Mouse (Mus musculus): ENCODE data around the gene Ankrd52. TPM values are rescaled to one million over a fixed set of nuclear protein-coding genes. Genes with fewer than 3 reads are reported as not detected.
A peak's percentile ranks its signal among the peaks of the same experiment; 100 is the strongest.

Ankrd52 gene
- polyA plus RNA-seq, 1 experiment from 2014 or later, result 6.2 TPM

DNA sequence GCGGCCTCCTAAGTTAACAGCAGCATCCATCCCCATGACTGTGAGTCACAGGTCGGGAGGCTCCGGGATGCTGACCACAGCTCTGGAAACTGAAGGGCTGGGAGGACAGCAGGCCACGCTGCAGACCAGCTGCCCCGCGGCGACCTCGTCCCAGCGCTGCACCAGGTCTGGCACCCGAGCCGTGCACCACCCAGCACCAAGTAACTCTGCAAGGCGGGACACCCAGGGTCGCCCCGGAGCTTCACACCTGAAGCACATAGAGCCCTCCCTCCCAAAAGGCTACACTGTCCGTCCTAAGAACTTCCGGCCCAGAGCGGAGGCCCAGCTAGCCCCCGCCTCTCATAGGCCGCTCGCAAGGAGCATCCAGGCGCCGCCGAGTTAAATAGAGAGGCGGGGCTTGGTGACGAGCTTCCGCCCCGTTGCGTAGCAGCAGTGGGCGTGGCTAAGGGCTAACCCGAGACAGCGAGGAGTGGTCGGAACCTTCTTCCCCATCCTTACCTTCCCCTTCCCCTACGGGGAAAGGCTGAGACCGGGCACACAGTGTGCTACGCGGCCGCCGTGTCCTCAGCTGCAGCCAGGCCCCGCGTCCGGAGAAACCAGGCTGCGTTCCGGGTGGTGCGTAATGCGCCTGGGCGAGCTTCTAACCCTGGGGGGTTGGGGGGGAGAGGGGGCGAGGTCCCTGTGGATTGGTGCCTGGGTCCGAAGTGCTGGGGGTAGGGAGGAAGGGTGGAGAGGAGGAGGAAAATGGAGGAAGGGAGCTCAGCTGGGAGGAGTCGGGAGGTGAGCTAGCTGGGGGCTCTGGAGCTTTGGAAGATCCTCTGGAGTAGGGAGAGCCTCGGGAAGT, 34.5 kb downstream of the Ankrd52 start, which contains the start of the genes Nabp2 and Rnf41:
Nabp2 (minus strand) TSS at position 282 of the 844 bp plus-strand sequence.
Rnf41 (plus strand) TSS at position 447 of the 844 bp plus-strand sequence.
- H3K4me3 ChIP-seq (replicated peaks; ENCODE audit: low read depth, low read length), result peak within 1 kb of the TSS; percentile 80
- H3K9me3 ChIP-seq (replicated peaks; ENCODE audit: low read length), result no peaks in the 10 kb centered on the region
- peaks cover 12% of the 10 kb centered on the region; the same call in 1 of the 2 replicates for H3K36me3 ChIP-seq (ENCODE audit: insufficient read depth, low read length)
- peaks cover 15% of the 10 kb centered on the region for H3K4me1 ChIP-seq (replicated peaks; ENCODE audit: insufficient read depth, low read length)
- peak within 1 kb of the TSS; percentile 82 for H3K9ac ChIP-seq (ENCODE audit: low read depth, low read length)
- DNase-seq (ENCODE audit: low spot score), result peak; percentile 99
- H3K27ac ChIP-seq, result peak within 1 kb of the TSS; percentile 95
- H3K4me2 ChIP-seq (ENCODE audit: low read length), result peak within 1 kb of the TSS; percentile 86
- TF ChIP-seq CTCF (IDR thresholded peaks at IDR 0.05; ENCODE audit: low read depth), result no peak
- ATAC-seq (replicated peaks; ENCODE audit: low FRiP score, low read depth), result peak; percentile 89
- under 1% methylated on average over 49 of the region's 50 CpGs for WGBS
- H3K27me3 ChIP-seq (ENCODE audit: insufficient read depth, low read length), result no peaks in the 10 kb centered on the region

DNA sequence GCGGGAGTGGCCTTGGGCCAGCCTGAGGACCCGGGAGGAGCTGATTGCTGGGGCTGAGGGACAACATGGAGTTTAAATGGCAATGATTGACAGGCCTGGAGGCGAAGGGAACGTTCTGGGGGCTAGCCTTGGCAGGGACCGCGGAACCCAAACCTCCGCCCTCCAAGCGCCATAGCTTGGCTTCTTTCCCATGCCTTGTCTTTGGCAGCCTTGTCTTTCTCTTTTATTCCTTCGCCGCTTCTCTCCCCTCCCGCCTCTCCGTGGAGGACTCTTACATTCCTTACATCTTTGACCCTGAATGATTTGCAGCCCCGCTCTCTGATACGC, 35.1 kb downstream of the Ankrd52 start:
- Histone ChIP-seq H3K4me3 (replicated peaks; ENCODE audit: low read depth, low read length) (peak overlapping the region; percentile 80), H3K27me3 (ENCODE audit: insufficient read depth, low read length) (no peaks in the 10 kb centered on the region), H3K9ac (ENCODE audit: low read depth, low read length) (peak overlapping the region; percentile 82), H3K9me3 (replicated peaks; ENCODE audit: low read length) (no peaks in the 10 kb centered on the region), H3K4me1 (replicated peaks; ENCODE audit: insufficient read depth, low read length) (peaks cover 15% of the 10 kb centered on the region), H3K36me3 (ENCODE audit: insufficient read depth, low read length) (peaks cover 16% of the 10 kb centered on the region; the same call in 1 of the 2 replicates), H3K27ac (peak overlapping the region; percentile 95), H3K4me2 (ENCODE audit: low read length) (peak overlapping the region; percentile 86)
- TF ChIP-seq CTCF (IDR thresholded peaks at IDR 0.05; ENCODE audit: low read depth), result no peak
- ATAC-seq (replicated peaks; ENCODE audit: low FRiP score, low read depth) (no peak; the same call in 1 of the 2 replicates), DNase-seq (ENCODE audit: low spot score) (peak; percentile 68)
- under 1% methylated on average over 14 of the region's 14 CpGs for WGBS

DNA sequence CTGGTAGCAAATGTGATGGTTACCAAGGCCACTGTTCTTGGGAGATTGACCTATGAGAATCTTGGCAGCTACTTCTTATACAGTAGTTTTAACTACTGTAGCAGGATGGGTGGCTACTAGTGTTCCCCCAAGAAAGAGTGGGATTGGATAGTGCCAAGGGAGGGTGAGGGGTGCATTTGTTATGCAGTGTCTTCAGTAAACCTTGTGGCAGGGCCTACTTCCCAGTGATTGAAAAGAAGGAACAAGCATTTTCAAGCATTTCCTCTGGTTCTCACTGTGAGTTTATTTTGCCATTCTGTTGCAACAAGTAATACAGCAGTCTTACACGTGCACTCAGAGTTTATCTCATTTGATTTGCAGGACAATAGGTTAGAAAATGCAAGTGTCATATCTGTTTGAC, 35.6 kb downstream of the Ankrd52 start:
- peak overlapping the region; percentile 86 for H3K4me2 ChIP-seq (ENCODE audit: low read length)
- ATAC-seq (replicated peaks; ENCODE audit: low FRiP score, low read depth), result no peak
- peak overlapping the region; percentile 95; the same call in 1 of the 2 replicates for H3K27ac ChIP-seq
- WGBS, result 25% methylated on average over 1 of the region's 1 CpGs
- H3K9ac ChIP-seq (ENCODE audit: low read depth, low read length), result peak overlapping the region; percentile 82; the same call in 1 of the 2 replicates
- peaks cover 15% of the 10 kb centered on the region for H3K4me1 ChIP-seq (replicated peaks; ENCODE audit: insufficient read depth, low read length)
- no peaks in the 10 kb centered on the region for H3K27me3 ChIP-seq (ENCODE audit: insufficient read depth, low read length)
- TF ChIP-seq CTCF (IDR thresholded peaks at IDR 0.05; ENCODE audit: low read depth), result no peak
- no peaks in the 10 kb centered on the region for H3K9me3 ChIP-seq (replicated peaks; ENCODE audit: low read length)
- peaks cover 16% of the 10 kb centered on the region; the same call in 1 of the 2 replicates for H3K36me3 ChIP-seq (ENCODE audit: insufficient read depth, low read length)
- DNase-seq (ENCODE audit: low spot score), result no peak
- peak overlapping the region; percentile 80 for H3K4me3 ChIP-seq (replicated peaks; ENCODE audit: low read depth, low read length)

DNA sequence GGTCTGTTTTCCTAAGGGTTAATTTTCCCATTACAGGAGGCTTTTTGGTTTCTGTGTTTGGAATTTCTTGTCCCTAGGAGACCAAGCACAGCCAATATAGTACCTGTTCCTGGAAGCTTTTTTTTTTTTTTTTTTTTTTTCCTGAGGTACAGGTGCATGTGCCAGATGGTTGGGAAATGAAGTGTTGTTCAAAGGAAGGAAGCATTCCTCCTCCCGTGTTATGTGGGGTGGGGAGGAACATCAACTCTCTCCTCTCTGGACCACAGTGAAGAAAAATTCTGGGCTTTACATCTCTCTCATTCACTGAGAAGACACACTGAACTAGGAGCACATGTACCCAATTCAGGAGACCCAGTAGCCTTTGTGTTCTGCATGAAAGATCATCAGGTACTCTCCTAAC, 36.2 kb downstream of the Ankrd52 start:
- peak overlapping the region; percentile 86; the same call in 1 of the 2 replicates for H3K4me2 ChIP-seq (ENCODE audit: low read length)
- H3K27ac ChIP-seq, result no peak overlapping the region
- no peaks in the 10 kb centered on the region for H3K27me3 ChIP-seq (ENCODE audit: insufficient read depth, low read length)
- no peak for TF ChIP-seq CTCF (IDR thresholded peaks at IDR 0.05; ENCODE audit: low read depth)
- H3K4me1 ChIP-seq (replicated peaks; ENCODE audit: insufficient read depth, low read length), result peaks cover 15% of the 10 kb centered on the region
- no peak overlapping the region for H3K9ac ChIP-seq (ENCODE audit: low read depth, low read length)
- no peaks in the 10 kb centered on the region for H3K9me3 ChIP-seq (replicated peaks; ENCODE audit: low read length)
- DNase-seq (ENCODE audit: low spot score) (no peak), ATAC-seq (replicated peaks; ENCODE audit: low FRiP score, low read depth) (no peak)
- H3K4me3 ChIP-seq (replicated peaks; ENCODE audit: low read depth, low read length), result no peak overlapping the region
- peaks cover 20% of the 10 kb centered on the region; the same call in 1 of the 2 replicates for H3K36me3 ChIP-seq (ENCODE audit: insufficient read depth, low read length)
- 35% methylated on average over 1 of the region's 1 CpGs for WGBS

GRCm38 (mm10) chr10:128414848-128415247, 37.9 kb downstream of the Ankrd52 start:
- no peak overlapping the region for H3K4me2 ChIP-seq (ENCODE audit: low read length)
- H3K9me3 ChIP-seq (replicated peaks; ENCODE audit: low read length), result no peaks in the 10 kb centered on the region
- no peak for DNase-seq (ENCODE audit: low spot score)
- H3K27me3 ChIP-seq (ENCODE audit: insufficient read depth, low read length), result no peaks in the 10 kb centered on the region
- WGBS, result 89% methylated on average over 5 of the region's 5 CpGs
- H3K4me1 ChIP-seq (replicated peaks; ENCODE audit: insufficient read depth, low read length), result peaks cover 11% of the 10 kb centered on the region
- no peak for ATAC-seq (replicated peaks; ENCODE audit: low FRiP score, low read depth)
- no peak overlapping the region for H3K27ac ChIP-seq
- H3K9ac ChIP-seq (ENCODE audit: low read depth, low read length), result no peak overlapping the region
- no peak for TF ChIP-seq CTCF (IDR thresholded peaks at IDR 0.05; ENCODE audit: low read depth)
- no peak overlapping the region for H3K4me3 ChIP-seq (replicated peaks; ENCODE audit: low read depth, low read length)
- peaks cover 28% of the 10 kb centered on the region; the same call in 1 of the 2 replicates for H3K36me3 ChIP-seq (ENCODE audit: insufficient read depth, low read length)

GRCm38 (mm10) chr10:128422426-128422825, 45.5 kb downstream of the Ankrd52 start:
- H3K9ac ChIP-seq (ENCODE audit: low read depth, low read length), result no peak overlapping the region
- no peaks in the 10 kb centered on the region for H3K9me3 ChIP-seq (replicated peaks; ENCODE audit: low read length)
- 62% methylated on average over 5 of the region's 5 CpGs for WGBS
- no peak for ATAC-seq (replicated peaks; ENCODE audit: low FRiP score, low read depth)
- no peak for DNase-seq (ENCODE audit: low spot score)
- H3K4me1 ChIP-seq (replicated peaks; ENCODE audit: insufficient read depth, low read length), result no peaks in the 10 kb centered on the region
- peaks cover 25% of the 10 kb centered on the region for H3K36me3 ChIP-seq (ENCODE audit: insufficient read depth, low read length)
- no peak overlapping the region for H3K27ac ChIP-seq
- H3K4me3 ChIP-seq (replicated peaks; ENCODE audit: low read depth, low read length), result no peak overlapping the region
- no peak for TF ChIP-seq CTCF (IDR thresholded peaks at IDR 0.05; ENCODE audit: low read depth)
- H3K27me3 ChIP-seq (ENCODE audit: insufficient read depth, low read length), result no peaks in the 10 kb centered on the region
- H3K4me2 ChIP-seq (ENCODE audit: low read length), result no peak overlapping the region

Measured in kidney, postnatal 0 days (tissue).